ENCODE assay signal across 13 mouse cellular contexts in genomic region chr12:8070788-8071187, GRCm38 (mm10).
DNase-seq lines count a peak whose midpoint lies in the region; TF ChIP-seq lines count a peak whose summit lies in the region.
"Had no signal": no experiment of that assay in that cellular context is flagged by ENCODE, and none has a peak within 500 bp of the region (broad histone marks: within the 10 kb centered on the region; RNA-seq: fewer than 3 reads in every experiment).

No protein-coding gene starts in this region.

- TF ChIP-seq POLR2A in embryonic fibroblast, embryonic 13.5 days (IDR thresholded peaks at IDR 0.05; ENCODE audit: low read depth, low read length), result no peak

- TF ChIP-seq CTCF in embryonic fibroblast, embryonic 13.5 days (IDR thresholded peaks at IDR 0.05; ENCODE audit: borderline replicate concordance, insufficient read depth, low read length), result no peak

- peak overlapping the region; percentile 57 for H3K27ac ChIP-seq in embryonic fibroblast, embryonic 13.5 days (ENCODE audit: insufficient read depth, low read length)
- H3K27ac ChIP-seq: liver, embryonic 12.5 days; midbrain, embryonic 10.5 days; neural tube, embryonic 13.5 days; stomach, embryonic 15.5 days had no signal

- intact Hi-C loops in heart, postnatal 10 days (cut with DNase I), result no loop called here
- intact Hi-C loops in heart, postnatal 36 days (cut with DNase I), result no loop called here
- intact Hi-C loops in left cerebral cortex, postnatal 36 days (cut with DNase I), result no loop called here

- no peak overlapping the region for H3K4me3 ChIP-seq in embryonic fibroblast, embryonic 13.5 days (ENCODE audit: insufficient read depth, low read length)
- H3K4me3 ChIP-seq: liver, embryonic 12.5 days; midbrain, embryonic 10.5 days; neural tube, embryonic 13.5 days; stomach, embryonic 15.5 days had no signal

- H3K4me1 ChIP-seq in embryonic fibroblast, embryonic 13.5 days (ENCODE audit: control insufficient read depth, insufficient read depth, low read length), result peaks cover 7% of the 10 kb centered on the region
- H3K4me1 ChIP-seq: liver, embryonic 12.5 days; midbrain, embryonic 10.5 days; neural tube, embryonic 13.5 days; stomach, embryonic 15.5 days had no signal

- peak; percentile 5 for DNase-seq in heart, postnatal 10 days
- no peak for DNase-seq in heart, postnatal 36 days
- peak; percentile 29 for DNase-seq in Muller cell, postnatal 12 days (ENCODE audit: inconsistent ontology term)
- DNase-seq in lung, postnatal 25 days (ENCODE audit: low spot score), result peak; percentile 46
- DNase-seq in urinary bladder, postnatal 25 days (ENCODE audit: low spot score), result no peak
- DNase-seq in left cerebral cortex, postnatal 36 days (ENCODE audit: low spot score in 2 of 2), result no peak
- DNase-seq: cerebellum, adult 18-20 months; thymus, postnatal 14 days had no signal

Comparison
In these comparisons a context has a peak if more than half of its experiments do, and no peak if none do; other contexts are left out.
1. DNase-seq: peak in heart, postnatal 10 days (2 of 2), Muller cell, postnatal 12 days (single experiment) and lung, postnatal 25 days (single experiment); none in heart, postnatal 36 days (0 of 2), urinary bladder, postnatal 25 days (single experiment) and left cerebral cortex, postnatal 36 days (0 of 2).